ENCODE assay signal across 9 mouse cellular contexts in the genomic region with DNA sequence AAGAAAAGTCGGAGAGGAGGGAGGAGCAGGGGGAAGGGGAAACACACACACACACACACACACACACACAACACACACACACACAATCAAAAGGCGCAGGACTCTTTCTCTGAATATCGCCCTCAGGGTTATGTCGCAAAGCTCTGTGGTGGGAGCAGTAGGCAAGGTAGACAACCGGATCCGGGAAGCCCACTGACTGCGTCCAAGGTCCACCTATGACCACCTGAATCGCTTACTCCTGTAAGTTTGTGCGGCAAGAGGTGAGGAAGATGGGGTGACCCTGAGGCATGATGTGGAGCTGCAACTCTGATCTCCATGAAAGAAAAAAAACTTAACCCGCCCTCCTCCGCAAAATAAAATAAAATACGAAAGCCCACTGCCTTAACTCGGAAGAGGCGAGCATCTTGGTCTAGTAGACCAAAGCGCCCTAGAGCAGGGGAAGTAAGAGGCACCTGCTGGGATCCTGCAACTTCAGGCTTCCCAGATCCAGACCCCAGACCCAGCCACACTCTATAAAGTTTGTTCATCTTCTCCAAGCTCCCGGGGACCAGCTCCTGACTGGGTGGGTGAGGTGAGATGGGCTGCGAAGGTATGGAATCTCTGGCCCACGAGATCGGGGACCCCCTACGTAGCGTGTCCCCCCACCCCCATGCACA. TPM values are rescaled to one million over a fixed set of nuclear protein-coding genes. Genes with fewer than 3 reads are reported as not detected.
A peak's percentile ranks its signal among the peaks of the same experiment; 100 is the strongest.
DNase-seq lines count a peak whose midpoint lies in the region; ATAC-seq lines count a peak whose summit lies in the region.
"Had no signal": no experiment of that assay in that cellular context is flagged by ENCODE, and none has a peak within 500 bp of the region (broad histone marks: within the 10 kb centered on the region; RNA-seq: fewer than 3 reads in every experiment).

No protein-coding gene starts in this region.

- intact Hi-C loops in heart, postnatal 14 days (cut with DNase I), result loop anchor here (10.0 kb wide), 2 partner anchors 308 to 788 kb away; no protein-coding TSS in a partner anchor

- no peak for ATAC-seq in hindbrain, embryonic 14.5 days (ENCODE audit: low FRiP score)
- no peak for ATAC-seq in midbrain, embryonic 11.5 days (ENCODE audit: low FRiP score)
- no peak for ATAC-seq in megakaryocyte, adult 5-6 weeks (ENCODE audit: poor library complexity, severe bottlenecking)

- H3K9ac ChIP-seq in hindbrain, embryonic 14.5 days, result peak overlapping the region; percentile 97
- H3K9ac ChIP-seq in midbrain, embryonic 11.5 days (ENCODE audit: low read length), result peak overlapping the region; percentile 100

- peak overlapping the region; percentile 84 for H3K4me2 ChIP-seq in hindbrain, embryonic 14.5 days (replicated peaks)
- peak overlapping the region; percentile 82 for H3K4me2 ChIP-seq in midbrain, embryonic 11.5 days

- H3K9me3 ChIP-seq in heart, embryonic 10.5 days, result no peaks in the 10 kb centered on the region
- H3K9me3 ChIP-seq in hindbrain, embryonic 14.5 days (ENCODE audit: control insufficient read depth, low read length), result no peaks in the 10 kb centered on the region
- H3K9me3 ChIP-seq in midbrain, embryonic 11.5 days (ENCODE audit: control insufficient read depth, low read length), result no peaks in the 10 kb centered on the region

- WGBS in heart, embryonic 10.5 days, result 5% methylated on average over 21 of the region's 21 CpGs
- 2% methylated on average over 21 of the region's 21 CpGs for WGBS in hindbrain, embryonic 14.5 days
- WGBS in midbrain, embryonic 11.5 days, result 2% methylated on average over 21 of the region's 21 CpGs

- peaks cover 24% of the 10 kb centered on the region for H3K27me3 ChIP-seq in heart, embryonic 10.5 days (ENCODE audit: insufficient read depth, poor library complexity, severe bottlenecking)
- H3K27me3 ChIP-seq in hindbrain, embryonic 14.5 days (ENCODE audit: control insufficient read depth, insufficient read depth, low read length), result no peaks in the 10 kb centered on the region
- H3K27me3 ChIP-seq in midbrain, embryonic 11.5 days (ENCODE audit: control insufficient read depth, insufficient read depth, low read length), result no peaks in the 10 kb centered on the region

- no peak for DNase-seq in heart, embryonic 10.5 days (ENCODE audit: low spot score)
- no peak for DNase-seq in heart, postnatal 14 days
- peak; percentile 25 for DNase-seq in embryo, embryonic 9.5 days (ENCODE audit: extremely low spot score)
- no peak for DNase-seq in hindbrain, embryonic 14.5 days (ENCODE audit: low spot score)
- peak; percentile 89 for DNase-seq in midbrain, embryonic 11.5 days (ENCODE audit: low spot score, missing footprints)
- DNase-seq in cerebellum, adult 11 months, result no peak
- no peak for DNase-seq in gastrocnemius, postnatal 4 days (ENCODE audit: low spot score in 2 of 2)

- H3K4me1 ChIP-seq in heart, embryonic 10.5 days, result peaks cover 12% of the 10 kb centered on the region
- H3K4me1 ChIP-seq in hindbrain, embryonic 14.5 days (replicated peaks; ENCODE audit: control insufficient read depth, insufficient read depth, low read length), result peaks cover 23% of the 10 kb centered on the region
- H3K4me1 ChIP-seq in midbrain, embryonic 11.5 days (ENCODE audit: control insufficient read depth, insufficient read depth, low read length), result peaks cover 26% of the 10 kb centered on the region

- H3K4me3 ChIP-seq in heart, embryonic 10.5 days, result peak overlapping the region; percentile 80
- H3K4me3 ChIP-seq in hindbrain, embryonic 14.5 days (replicated peaks; ENCODE audit: low read length), result peak overlapping the region; percentile 82
- H3K4me3 ChIP-seq in midbrain, embryonic 11.5 days (ENCODE audit: low read depth, low read length), result peak overlapping the region; percentile 98
- H3K4me3 ChIP-seq: erythroblast, embryonic 14.5 days had no signal

- H3K36me3 ChIP-seq in heart, embryonic 10.5 days, result no peaks in the 10 kb centered on the region
- no peaks in the 10 kb centered on the region for H3K36me3 ChIP-seq in hindbrain, embryonic 14.5 days (replicated peaks; ENCODE audit: control insufficient read depth, insufficient read depth)
- no peaks in the 10 kb centered on the region; the same call in 1 of the 2 replicates for H3K36me3 ChIP-seq in midbrain, embryonic 11.5 days (ENCODE audit: control insufficient read depth, insufficient read depth, low read length)

- H3K27ac ChIP-seq in heart, embryonic 10.5 days, result peak overlapping the region; percentile 92
- peak overlapping the region; percentile 95 for H3K27ac ChIP-seq in hindbrain, embryonic 14.5 days
- H3K27ac ChIP-seq in midbrain, embryonic 11.5 days (ENCODE audit: low read depth, low read length), result peak overlapping the region; percentile 98

RNA-seq across cellular contexts. Expression of a gene that starts 1.1 kb away (rescaled TPM):
- 3.4 and 4.3 TPM in 2 replicates for polyA plus RNA-seq in heart, embryonic 10.5 days (2016; fragmentation: Nextera tagmentation; extraction: Ambion mirVana)
- total RNA-seq in heart, postnatal 14 days (2021), result 1 to 10 TPM; 4.3 to 4.6 TPM
- polyA plus RNA-seq in hindbrain, embryonic 14.5 days (2014; fragmentation: Nextera tagmentation; extraction: Ambion mirVana), result 28.0 and 28.4 TPM in 2 replicates
- polyA plus RNA-seq in midbrain, embryonic 11.5 days (2014; fragmentation: Nextera tagmentation; extraction: Ambion mirVana), result 47.7 and 56.6 TPM in 2 replicates
- 0.80 and 1.4 TPM in 2 replicates for total RNA-seq in megakaryocyte, adult 5-6 weeks (2015)
- 0.07 and 0.73 TPM in 2 replicates for total RNA-seq in megakaryocyte, adult 5-6 weeks (2017)
- total RNA-seq in gastrocnemius, postnatal 4 days (2021), result 1 to 10 TPM; 1.8 TPM
- polyA plus RNA-seq: erythroblast, embryonic 14.5 days had no signal

Comparison
In these comparisons a context has a peak if more than half of its experiments do, and no peak if none do; other contexts are left out.
1. DNase-seq: peak in embryo, embryonic 9.5 days (single experiment) and midbrain, embryonic 11.5 days (single experiment); none in heart, embryonic 10.5 days (single experiment), heart, postnatal 14 days (0 of 2), hindbrain, embryonic 14.5 days (single experiment), cerebellum, adult 11 months (single experiment) and gastrocnemius, postnatal 4 days (0 of 2).
2. Peak in every context shown above with its lines, with median percentiles within 50 percentile points of each other: H3K27ac ChIP-seq and H3K4me3 ChIP-seq.